Comparison of ENCODE assay signal across 21 mouse cellular contexts in genomic region chr4:126205386-126205785, GRCm38 (mm10). TPM values are rescaled to one million over a fixed set of nuclear protein-coding genes. Genes with fewer than 3 reads are reported as not detected.
DNase-seq lines count a peak whose midpoint lies in the region; ATAC-seq lines count a peak whose summit lies in the region.
"Had no signal": no experiment of that assay in that cellular context is flagged by ENCODE, and none has a peak within 500 bp of the region (broad histone marks: within the 10 kb centered on the region; RNA-seq: fewer than 3 reads in every experiment).

No protein-coding gene starts in this region.

- peaks cover 53% of the 10 kb centered on the region for H3K4me1 ChIP-seq in liver, embryonic 13.5 days (replicated peaks)

- 62% methylated on average over 1 of the region's 1 CpGs for WGBS in liver, embryonic 13.5 days (ENCODE audit: insufficient replicate concordance)

- H3K27me3 ChIP-seq in liver, embryonic 13.5 days: no peaks in the 10 kb centered on the region
- H3K27me3 ChIP-seq: embryonic facial prominence, embryonic 12.5 days; embryonic facial prominence, embryonic 15.5 days; hindbrain, embryonic 12.5 days had no signal

- ATAC-seq in liver, embryonic 13.5 days (ENCODE audit: low read depth): no peak
- ATAC-seq: CD4-positive, CD25-positive, alpha-beta regulatory T cell, adult 4 months; forebrain, embryonic 14.5 days; forebrain, postnatal 0 days had no signal

- no peak overlapping the region for H3K9ac ChIP-seq in liver, embryonic 13.5 days
- H3K9ac ChIP-seq: embryonic facial prominence, embryonic 12.5 days; embryonic facial prominence, embryonic 15.5 days; forebrain, postnatal 0 days; hindbrain, embryonic 12.5 days had no signal

- H3K9me3 ChIP-seq in liver, embryonic 13.5 days (replicated peaks): no peaks in the 10 kb centered on the region
- H3K9me3 ChIP-seq: embryonic facial prominence, embryonic 12.5 days; embryonic facial prominence, embryonic 15.5 days; hindbrain, embryonic 12.5 days had no signal

- no peak overlapping the region for H3K4me3 ChIP-seq in liver, embryonic 13.5 days (replicated peaks)
- H3K4me3 ChIP-seq: embryonic facial prominence, embryonic 12.5 days; embryonic facial prominence, embryonic 15.5 days; gastrocnemius, adult 2 months; hindbrain, embryonic 12.5 days had no signal

- DNase-seq in kidney, adult 9 months: peak; percentile 65
- no peak for DNase-seq in kidney, postnatal 10 days
- DNase-seq in liver, embryonic 13.5 days: no peak
- no peak for DNase-seq in liver
- peak; percentile 62 for DNase-seq in yolk sac, embryonic 10.5 days (ENCODE audit: low spot score)
- no peak for DNase-seq in retina, embryonic 14.5 days (ENCODE audit: low spot score)
- DNase-seq: adrenal gland, adult 2 months; adrenal gland, postnatal 14 days; cerebellum, adult 11 months; cerebellum, adult 2 months; cerebellum, adult 9-11 months; cerebellum, postnatal 25 days; forebrain, postnatal 0 days; gastrocnemius, adult 2 months; gastrocnemius, postnatal 14 days had no signal

- H3K36me3 ChIP-seq in liver, embryonic 13.5 days: no peaks in the 10 kb centered on the region
- H3K36me3 ChIP-seq: embryonic facial prominence, embryonic 12.5 days; embryonic facial prominence, embryonic 15.5 days; hindbrain, embryonic 12.5 days had no signal

- H3K4me2 ChIP-seq in liver, embryonic 13.5 days: no peak overlapping the region
- H3K4me2 ChIP-seq: embryonic facial prominence, embryonic 12.5 days; embryonic facial prominence, embryonic 15.5 days; heart, embryonic 11.5 days; hindbrain, embryonic 12.5 days had no signal

- peak overlapping the region; percentile 1; the same call in 1 of the 2 replicates for H3K27ac ChIP-seq in liver, embryonic 13.5 days
- H3K27ac ChIP-seq: embryonic facial prominence, embryonic 12.5 days; embryonic facial prominence, embryonic 15.5 days; gastrocnemius, adult 2 months; hindbrain, embryonic 12.5 days had no signal

RNA-seq across cellular contexts. Expression of gene Thrap3, which starts 2.8 kb away (rescaled TPM):
- polyA plus RNA-seq in liver, embryonic 13.5 days (2015; fragmentation: Nextera tagmentation; extraction: Ambion mirVana): 98.1 and 121 TPM in 2 replicates

RNA-seq across cellular contexts. Expression of gene Sh3d21, which starts 42.1 kb away (rescaled TPM):
- 0.82 and 1.3 TPM in 2 replicates for polyA plus RNA-seq in liver, embryonic 13.5 days (2015; fragmentation: Nextera tagmentation; extraction: Ambion mirVana)

RNA-seq across cellular contexts. Expression of gene Map7d1, which starts 50.8 kb away (rescaled TPM):
- 6.6 and 7.3 TPM in 2 replicates for polyA plus RNA-seq in liver, embryonic 13.5 days (2015; fragmentation: Nextera tagmentation; extraction: Ambion mirVana)

RNA-seq across cellular contexts. Expression of gene Trappc3, which starts 56.7 kb away (rescaled TPM):
- 40.5 and 41.5 TPM in 2 replicates for polyA plus RNA-seq in liver, embryonic 13.5 days (2015; fragmentation: Nextera tagmentation; extraction: Ambion mirVana)

RNA-seq across cellular contexts. Expression of gene Eva1b, which starts 57.8 kb away (rescaled TPM):
- 11.8 and 13.3 TPM in 2 replicates for polyA plus RNA-seq in liver, embryonic 13.5 days (2015; fragmentation: Nextera tagmentation; extraction: Ambion mirVana)

Comparison
In these comparisons a context has a peak if more than half of its experiments do, and no peak if none do; other contexts are left out.
1. DNase-seq: peak in kidney, adult 9 months (single experiment) and yolk sac, embryonic 10.5 days (single experiment); none in kidney, postnatal 10 days (single experiment), liver, embryonic 13.5 days (single experiment), liver (single experiment) and retina, embryonic 14.5 days (single experiment).